Mouse (Mus musculus): ENCODE data around the gene Zfp692. TPM values are rescaled to one million over a fixed set of nuclear protein-coding genes. Genes with fewer than 3 reads are reported as not detected.

Gene Zfp692
- 16.0 and 25.7 TPM in 2 replicates for total RNA-seq (2012; rRNA removed)
- 10 to 100 TPM in 1 of 2 experiments, not detected in 1; 38.0 TPM for polyA plus RNA-seq (2012; ENCODE audit: insufficient read depth in 1 of 2, insufficient read length in 2 of 2, low read depth in 1 of 2, low replicate concordance in 2 of 2, missing spikeins in 1 of 2)

DNA sequence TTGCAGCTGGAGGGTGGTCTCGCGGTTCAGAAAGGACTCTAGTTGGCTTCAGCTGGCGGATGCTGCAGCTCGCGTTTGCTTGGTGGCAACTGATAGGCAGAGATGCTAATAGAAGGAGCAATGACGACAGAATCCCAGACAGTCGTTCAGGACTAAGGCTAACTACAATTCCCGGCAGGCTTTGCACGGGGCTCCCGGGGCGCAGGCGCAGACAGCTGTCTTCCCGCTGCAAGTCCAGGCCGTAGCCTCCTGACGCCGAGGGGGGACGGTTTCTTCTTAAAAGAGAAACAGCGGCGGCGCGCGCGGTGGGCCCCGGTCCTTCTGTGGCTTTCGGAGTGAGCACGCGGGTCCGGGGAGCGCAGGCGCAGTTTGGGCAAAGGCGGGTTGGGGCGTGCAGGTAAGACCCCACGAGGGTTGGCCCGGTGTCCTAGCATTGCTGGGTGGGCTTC is at the start of gene Zfp692:
TSS of gene Zfp692 (plus strand) at position 210 of the 449 bp plus-strand sequence.
- peaks cover 0 to 15% of the 10 kb centered on the region in 2 experiments; a peak in 3 of 4 replicates for H3K4me1 ChIP-seq (ENCODE audit: control insufficient read depth in 1 of 2, insufficient read depth in 2 of 2, low read length in 2 of 2)
- H3K4me3 ChIP-seq (ENCODE audit: control insufficient read depth in 1 of 2, insufficient read depth in 1 of 2, low read depth in 2 of 2, low read length in 2 of 2) = peak within 1 kb of the TSS; percentile 78 to 84
- peak; percentile 98 for DNase-seq (ENCODE audit: low read depth, low spot score)
- H3K27me3 ChIP-seq (ENCODE audit: control insufficient read depth in 1 of 2, insufficient read depth in 2 of 2, low read length in 2 of 2) = no peaks in the 10 kb centered on the region
- peak within 1 kb of the TSS; percentile 87 for H3K9ac ChIP-seq (ENCODE audit: control insufficient read depth, low read depth, low read length, poor library complexity, severe bottlenecking)
- H3K27ac ChIP-seq (ENCODE audit: control insufficient read depth, low read depth, low read length) = peak within 1 kb of the TSS; percentile 60
- no peaks in the 10 kb centered on the region for H3K9me3 ChIP-seq (replicated peaks; ENCODE audit: insufficient read depth, low read length)
- H3K36me3 ChIP-seq (ENCODE audit: control insufficient read depth in 1 of 2, insufficient read depth in 2 of 2, low read length in 2 of 2) = peaks cover 0 to 9% of the 10 kb centered on the region in 2 experiments; a peak in 2 of 4 replicates
- H3K79me2 ChIP-seq (ENCODE audit: control insufficient read depth, insufficient read depth, low read length, poor library complexity) = peaks cover 7% of the 10 kb centered on the region; the same call in 1 of the 2 replicates
- TF ChIP-seq RCOR1 (IDR thresholded peaks at IDR 0.05; ENCODE audit: low read depth, low read length) (no peak), MYC (IDR thresholded peaks at IDR 0.05; ENCODE audit: low read depth, low read length) (0 out of 2 replicates have a peak, but pooled peaks have one; percentile 27), GABPA (IDR thresholded peaks at IDR 0.05; ENCODE audit: low read depth, low read length) (no peak), CHD1 (IDR thresholded peaks at IDR 0.05; ENCODE audit: low read depth, low read length) (no peak), TBP (IDR thresholded peaks at IDR 0.05; ENCODE audit: low read depth, low read length) (0 out of 2 replicates have a peak, but pooled peaks have one; percentile 42), NRF1 (IDR thresholded peaks at IDR 0.05; ENCODE audit: insufficient read depth, low read depth, low read length, poor library complexity, severe bottlenecking) (peak; percentile 93), MEF2A (IDR thresholded peaks at IDR 0.05; ENCODE audit: extremely low read depth, insufficient replicate concordance, low read depth, low read length, poor library complexity, severe bottlenecking) (no peak), ZNF384 (IDR thresholded peaks at IDR 0.05; ENCODE audit: low read depth, low read length) (no peak), KAT2A (conservative IDR thresholded peaks at IDR 0.05; ENCODE audit: low read depth, low read length) (peak; percentile 90), TAL1 (IDR thresholded peaks at IDR 0.05; ENCODE audit: low read length) (no peak), MAX (IDR thresholded peaks at IDR 0.05; ENCODE audit: low read length) (peak; percentile 95), JUND (IDR thresholded peaks at IDR 0.05; ENCODE audit: low read depth, low read length) (no peak), ELF1 (IDR thresholded peaks at IDR 0.05; ENCODE audit: low read depth, low read length) (peak; percentile 79), ZKSCAN1 (IDR thresholded peaks at IDR 0.05; ENCODE audit: low read depth, low read length) (no peak), BHLHE40 (IDR thresholded peaks at IDR 0.05; ENCODE audit: borderline replicate concordance, low read depth, low read length) (no peak), UBTF (IDR thresholded peaks at IDR 0.05; ENCODE audit: borderline replicate concordance, insufficient read depth, low read depth, low read length) (no peak), CTCF (IDR thresholded peaks at IDR 0.05 in 2 of 3, conservative IDR thresholded peaks at IDR 0.05 in 1 of 3; ENCODE audit: control insufficient read depth in 1 of 3, insufficient read depth in 1 of 3, low read depth in 2 of 3, low read length in 3 of 3, poor library complexity in 1 of 3, severe bottlenecking in 1 of 3) (no peak), NELFE (IDR thresholded peaks at IDR 0.05; ENCODE audit: low read depth, low read length) (peak; percentile 57), SMC3 (IDR thresholded peaks at IDR 0.05; ENCODE audit: low read depth, low read length) (no peak), RAD21 (IDR thresholded peaks at IDR 0.05; ENCODE audit: low read depth, low read length) (no peak), ZMIZ1 (IDR thresholded peaks at IDR 0.05; ENCODE audit: low read depth, low read length) (peak; percentile 52; the same call in 1 of the 2 replicates), MXI1 (IDR thresholded peaks at IDR 0.05; ENCODE audit: low read depth, low read length) (no peak), ZC3H11A (IDR thresholded peaks at IDR 0.05; ENCODE audit: low read depth, low read length) (peak; percentile 73), CHD2 (IDR thresholded peaks at IDR 0.05; ENCODE audit: low read length) (no peak), TCF12 (IDR thresholded peaks at IDR 0.05; ENCODE audit: low read depth, low read length) (peak; percentile 60), USF2 (IDR thresholded peaks at IDR 0.05; ENCODE audit: borderline replicate concordance in 1 of 2, insufficient read depth in 1 of 2, low read depth in 1 of 2, low read length in 2 of 2) (no peak), MYB (IDR thresholded peaks at IDR 0.05; ENCODE audit: low read depth, low read length) (peak; percentile 63), EP300 (IDR thresholded peaks at IDR 0.05; ENCODE audit: low read depth in 1 of 2, low read length in 2 of 2) (no peak), MAFK (IDR thresholded peaks at IDR 0.05; ENCODE audit: borderline replicate concordance, low read depth, low read length) (no peak), E2F4 (IDR thresholded peaks at IDR 0.05; ENCODE audit: borderline replicate concordance, low read depth, low read length) (peak; percentile 58; the same call in 1 of the 2 replicates), ETS1 (IDR thresholded peaks at IDR 0.05; ENCODE audit: low read depth, low read length) (no peak; the same call in 1 of the 2 replicates), USF1 (IDR thresholded peaks at IDR 0.05; ENCODE audit: low read depth, low read length) (peak; percentile 62), POLR2AphosphoS2 (IDR thresholded peaks at IDR 0.05; ENCODE audit: low read length) (no peak), SIN3A (IDR thresholded peaks at IDR 0.05; ENCODE audit: low read length) (peak; percentile 98), POLR2A (IDR thresholded peaks at IDR 0.05; ENCODE audit: control insufficient read depth in 1 of 2, insufficient read depth in 1 of 2, low read depth in 1 of 2, low read length in 2 of 2, poor library complexity in 1 of 2) (peak in 1 of 2 experiments; percentile 46; a peak in 1 of 4 replicates), MAZ (IDR thresholded peaks at IDR 0.05; ENCODE audit: low read depth, low read length) (peak; percentile 88; the same call in 1 of the 2 replicates), GATA1 (IDR thresholded peaks at IDR 0.05; ENCODE audit: low read depth, low read length) (no peak)

All from MEL (cell line).